Mouse (Mus musculus) large intestine, adult 2 months (tissue): ENCODE measurements around the gene Mesp2. TPM values are rescaled to one million over a fixed set of nuclear protein-coding genes. Genes with fewer than 3 reads are reported as not detected.

Source experiments
- DNase-seq: peaks from one replicate; pipeline ENCODE4 v3.0.0-alpha.2; 2012; ENCODE audit warnings: low read depth, low spot score
- WGBS: fragments of 180-500 bp; shearing (Covaris S2); methylation state at CpG from one replicate; pipeline ENCODE4 v1.1.7; 2018; 5-methylcytosine and 5-hydroxymethylcytosine counted together
- polyA plus RNA-seq: library from polyadenylated mRNA; depleted of rRNA; stranded (reverse); fragments of >200 nt; gene quantifications from 2 replicates; pipeline ENCODE4 v1.2.3, GENCODE M21; 2012; rRNA removed

Mesp2 gene
- polyA plus RNA-seq, 1 experiment = 0.35 TPM

DNA sequence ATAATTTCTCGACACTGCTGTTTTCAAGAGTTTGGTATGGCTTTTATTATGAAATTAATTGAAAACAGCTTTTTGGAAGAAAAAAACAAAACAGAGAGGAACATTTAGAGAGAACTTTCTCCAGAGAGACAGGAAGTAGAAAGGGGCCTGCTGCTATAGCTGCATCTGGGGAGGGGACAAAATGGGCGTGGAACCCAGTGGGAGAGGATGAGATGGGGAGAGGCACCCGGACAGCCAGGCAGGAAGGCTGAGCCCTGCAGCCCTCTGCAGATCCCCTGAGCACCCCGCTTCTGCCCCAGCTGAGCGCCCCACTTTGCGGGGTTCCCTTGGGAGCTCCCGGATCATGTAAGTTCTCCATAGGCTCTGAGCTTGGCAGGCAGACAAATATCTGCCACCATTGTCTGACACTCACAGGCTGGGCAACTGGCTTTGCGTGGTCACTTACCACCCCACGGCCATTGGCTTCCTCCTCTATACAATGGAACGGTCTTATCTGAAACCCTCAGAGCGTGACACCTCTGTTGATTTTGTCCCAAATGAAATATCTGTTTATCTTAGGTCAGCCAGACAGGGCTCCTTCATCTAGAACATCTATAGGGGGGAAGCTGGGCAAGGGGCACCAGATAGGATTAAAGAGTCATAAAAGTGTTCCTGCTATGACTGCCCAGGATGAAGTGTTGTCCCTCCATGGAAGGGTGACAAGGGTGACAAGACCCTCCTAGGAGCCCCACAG lies 47.8 kb downstream of the Mesp2 start:
- WGBS = 60% methylated on average over 11 of the region's 11 CpGs
- no peak for DNase-seq

DNA sequence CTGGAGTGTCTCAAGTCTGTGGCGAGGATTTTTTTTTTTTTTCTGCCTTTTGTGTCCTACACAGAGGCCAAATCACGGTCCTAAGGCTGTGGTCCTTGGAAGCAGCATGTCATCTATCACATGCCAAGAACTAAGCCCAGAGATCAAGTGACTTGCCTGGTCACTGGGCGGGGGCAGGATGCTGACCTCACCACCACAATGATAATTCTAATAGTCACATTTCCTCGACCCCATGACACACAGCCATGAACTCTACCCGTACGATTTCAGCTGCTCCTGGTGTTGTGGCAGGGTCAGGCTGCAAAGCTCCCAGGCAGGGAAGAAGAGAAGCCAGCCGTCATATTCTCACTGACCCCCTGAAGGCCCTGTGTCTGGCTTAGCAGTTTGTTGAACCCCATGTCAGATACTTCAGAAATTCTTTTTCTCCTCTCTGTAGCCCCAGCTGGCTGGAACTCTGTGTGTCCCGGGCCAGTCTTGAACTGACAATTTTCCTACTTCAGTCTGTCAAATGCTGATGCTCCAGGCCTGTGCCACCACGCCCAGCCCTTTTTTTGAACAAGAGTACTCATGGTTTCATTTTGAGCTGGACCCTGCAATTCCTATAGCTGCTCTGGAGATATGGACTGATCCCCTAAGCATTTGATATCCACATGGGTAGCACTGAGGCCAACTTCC lies 48.6 kb downstream of the Mesp2 start:
- WGBS = 66% methylated on average over 9 of the region's 9 CpGs

DNA sequence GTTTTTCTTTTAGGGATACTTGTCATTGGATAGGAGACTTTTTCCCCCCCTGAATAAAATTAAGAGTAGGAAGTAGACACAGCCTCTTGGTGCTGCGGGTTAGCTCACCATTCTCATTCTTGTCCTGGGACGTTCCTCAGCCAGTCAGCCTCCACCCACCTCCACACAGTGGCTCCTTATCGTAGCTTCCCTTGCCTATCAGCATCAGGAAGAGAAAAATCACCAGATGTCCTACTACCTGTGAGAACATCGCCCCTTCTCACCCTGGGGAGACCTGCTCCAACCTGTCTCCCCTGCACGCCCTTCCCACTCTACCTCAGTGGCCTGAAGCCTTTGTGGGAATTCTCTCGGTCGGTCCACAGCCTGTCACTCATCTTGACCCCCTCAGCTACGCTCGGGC lies 50.3 kb downstream of the Mesp2 start, which contains the start of gene Anpep:
Anpep (minus strand) TSS at position 249 of the 400 bp plus-strand sequence.
- no peak for DNase-seq
- WGBS = 90% methylated on average over 9 of the region's 9 CpGs

More for the DNA sequence above, 48.6 kb downstream of the Mesp2 start:
- no peak for DNase-seq

DNA sequence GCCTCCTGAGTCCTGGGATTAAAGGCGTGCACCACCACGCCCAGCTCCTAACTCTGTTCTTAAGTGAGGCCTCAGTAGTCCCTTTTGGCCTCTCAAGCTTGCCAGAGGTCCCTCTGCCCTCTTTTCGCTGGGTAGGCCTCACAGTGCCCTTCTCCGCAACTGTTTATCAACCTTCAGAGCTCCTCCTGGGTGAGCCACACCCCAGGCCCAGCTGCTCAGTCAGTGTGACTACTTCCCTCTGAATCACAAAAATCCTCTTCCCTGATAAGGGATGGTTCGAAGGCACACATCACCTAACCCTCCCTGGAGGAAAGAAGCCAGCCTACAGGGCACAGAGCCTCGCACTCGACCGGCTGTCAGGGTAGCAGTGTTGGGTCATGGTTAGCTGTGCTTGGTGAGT lies 51.3 kb downstream of the Mesp2 start:
- WGBS = 82% methylated on average over 8 of the region's 8 CpGs
- DNase-seq = no peak

Other genes starting within 250 kb of the Mesp2 start
- gene Rhcg, start 193.1 kb upstream of the Mesp2 start, polyA plus RNA-seq = 0.06 and 0.07 TPM in 2 replicates
- gene Ticrr, start 150.5 kb upstream of the Mesp2 start, polyA plus RNA-seq = 2.2 and 3.0 TPM in 2 replicates
- 0.40 and 0.63 TPM in 2 replicates for gene Kif7, start 95.0 kb upstream of the Mesp2 start, polyA plus RNA-seq
- 14.5 and 16.5 TPM in 2 replicates for gene Plin1, start 77.8 kb upstream of the Mesp2 start, polyA plus RNA-seq
- 18.9 and 27.5 TPM in 2 replicates for gene Pex11a, start 67.6 kb upstream of the Mesp2 start, polyA plus RNA-seq
- gene Wdr93, start 67.6 kb upstream of the Mesp2 start, polyA plus RNA-seq = 0.05 and 0.10 TPM in 2 replicates
- gene Mesp1, start 16.9 kb upstream of the Mesp2 start, polyA plus RNA-seq = 0.69 and 0.85 TPM in 2 replicates
- 4,692 and 5,417 TPM in 2 replicates for gene Anpep, start 50.3 kb downstream of the Mesp2 start, polyA plus RNA-seq
- gene Ap3s2, start 109.9 kb downstream of the Mesp2 start, polyA plus RNA-seq = 12.4 and 14.3 TPM in 2 replicates
- 38.9 and 42.3 TPM in 2 replicates for gene Arpin, start 124.6 kb downstream of the Mesp2 start, polyA plus RNA-seq
- 30.7 and 51.2 TPM in 2 replicates for gene Zfp710, start 214.1 kb downstream of the Mesp2 start, polyA plus RNA-seq